Mouse (Mus musculus) spleen, adult 2 months (tissue): Measurements from ENCODE around the gene Cnot4. TPM values are rescaled to one million over a fixed set of nuclear protein-coding genes. Genes with fewer than 3 reads are reported as not detected.
"Not testable (repeated sequence)": the region's sequence is repeated elsewhere in the genome, so short reads cannot be mapped to it uniquely, and the experiment has no call there.

Experiments
- DNase-seq, 2 experiments: peaks; one replicate each; pipeline versions ENCODE4 v3.0.0 to v3.0.0-alpha.2; 2012 to 2021; ENCODE audit warnings: low spot score in 2 of 2, low read depth in 1 of 2
- H3K27ac ChIP-seq: fragments of 200-500 bp; 2 replicates; pipeline ENCODE4 v1.5.1; 2012; ENCODE audit warnings: low read length, inconsistent platforms; ENCODE audit not compliant: insufficient read depth
- H3K27me3 ChIP-seq: fragments of 200-500 bp; 2 replicates; pipeline ENCODE4 v1.6.1; 2012; ENCODE audit warnings: mild to moderate bottlenecking, moderate library complexity, low read length, inconsistent platforms; ENCODE audit not compliant: control insufficient read depth, insufficient read depth
- H3K36me3 ChIP-seq: fragments of 200-500 bp; 2 replicates; pipeline ENCODE4 v1.6.1; 2012; ENCODE audit warnings: mild to moderate bottlenecking, low read length, inconsistent platforms; ENCODE audit not compliant: control insufficient read depth, insufficient read depth
- H3K4me1 ChIP-seq: fragments of 200-500 bp; 2 replicates; pipeline ENCODE4 v1.6.1; 2011; ENCODE audit warnings: inconsistent platforms; ENCODE audit not compliant: control insufficient read depth, insufficient read depth, insufficient read length
- H3K4me3 ChIP-seq: fragments of 200-500 bp; 2 replicates; pipeline ENCODE4 v1.5.1; 2011; ENCODE audit warnings: mild to moderate bottlenecking, inconsistent platforms; ENCODE audit not compliant: insufficient read depth, insufficient read length; ENCODE audit errors: extremely low read depth
- CTCF ChIP-seq: fragments of 200-500 bp; IDR thresholded peaks from 2 replicates; pipeline ENCODE4 v1.5.1; 2011; ENCODE audit warnings: mild to moderate bottlenecking, inconsistent platforms; ENCODE audit not compliant: insufficient read depth, insufficient read length, insufficient replicate concordance; ENCODE audit errors: extremely low read depth
- POLR2A ChIP-seq: fragments of 200-500 bp; IDR thresholded peaks from 2 replicates; pipeline ENCODE4 v1.6.1; 2011; ENCODE audit warnings: low read depth, low read length, inconsistent platforms
- WGBS: fragments of 180-500 bp; shearing (Covaris S2); methylation state at CpG from one replicate; pipeline ENCODE4 v1.1.7; 2018; 5-methylcytosine and 5-hydroxymethylcytosine counted together
- polyA plus RNA-seq: library from polyadenylated mRNA; depleted of rRNA; stranded (reverse); fragments of >200 nt; gene quantifications from 2 replicates; pipeline ENCODE4 v1.2.3, GENCODE M21; 2012; rRNA removed

The Cnot4 gene
- 7.8 and 8.0 TPM in 2 replicates for polyA plus RNA-seq

GRCm38 (mm10) chr6:35133579-35134488 is at the start of gene Cnot4:
Gene Cnot4 (minus strand): TSS chr6:35133724.
- DNase-seq = peak; percentile 98 to 99
- Histone ChIP-seq H3K4me1 (no peaks in the 10 kb centered on the region; the same call in 1 of the 2 replicates), H3K27ac (peak within 1 kb of the TSS; percentile 90), H3K36me3 (no peaks in the 10 kb centered on the region), H3K4me3 (peak within 1 kb of the TSS; percentile 89), H3K27me3 (no peaks in the 10 kb centered on the region)
- WGBS = under 1% methylated on average over 55 of the region's 55 CpGs
- peak; percentile 79 for TF ChIP-seq POLR2A
- no peak for TF ChIP-seq CTCF

GRCm38 (mm10) chr6:35179299-35179698 is 45.8 kb upstream of the Cnot4 start:
- 89% methylated on average over 3 of the region's 3 CpGs for WGBS
- not testable (repeated sequence) for H3K4me1 ChIP-seq, H3K36me3 ChIP-seq, H3K4me3 ChIP-seq, DNase-seq, H3K27me3 ChIP-seq, H3K27ac ChIP-seq

DNA sequence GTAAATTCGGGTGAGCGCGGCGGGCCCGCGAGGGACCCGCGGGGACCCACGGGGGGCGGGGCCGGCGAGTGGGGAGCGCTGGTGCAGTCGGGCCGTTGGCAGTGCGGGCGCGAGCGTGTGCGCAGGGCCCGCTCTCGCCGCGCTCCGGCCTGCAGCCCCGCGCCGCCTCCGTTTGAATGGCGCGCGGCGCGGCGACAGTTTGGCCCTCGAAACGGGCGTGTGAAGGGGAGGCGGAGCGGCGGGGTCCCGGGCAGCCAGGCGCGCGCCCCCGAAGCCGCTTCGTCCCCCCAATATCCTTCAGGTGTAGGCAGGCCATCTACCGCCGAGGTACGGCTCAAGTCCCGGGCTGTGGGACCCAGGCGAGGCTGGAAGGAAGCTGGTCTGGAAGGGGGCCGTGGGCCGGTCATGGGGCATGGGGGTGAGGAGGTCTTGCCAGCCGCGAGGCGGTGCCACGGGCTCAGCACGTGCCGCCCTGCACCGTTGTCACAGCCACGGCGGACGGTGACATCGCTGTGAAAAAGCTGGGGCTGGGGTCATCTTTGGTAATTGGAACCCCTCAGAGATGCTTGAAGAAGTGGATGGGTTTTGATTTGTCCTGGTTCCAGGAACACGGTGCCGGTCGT is 44.2 kb upstream of the Cnot4 start:
- TF ChIP-seq POLR2A (no peak), CTCF (no peak)
- Histone ChIP-seq H3K27ac (peak overlapping the region; percentile 95; the same call in 1 of the 2 replicates), H3K36me3 (no peaks in the 10 kb centered on the region), H3K4me1 (peaks cover 4% of the 10 kb centered on the region; the same call in 1 of the 2 replicates), H3K27me3 (no peaks in the 10 kb centered on the region), H3K4me3 (peak overlapping the region; percentile 74)
- under 1% methylated on average over 64 of the region's 69 CpGs for WGBS
- DNase-seq = peak; percentile 21 to 38

DNA sequence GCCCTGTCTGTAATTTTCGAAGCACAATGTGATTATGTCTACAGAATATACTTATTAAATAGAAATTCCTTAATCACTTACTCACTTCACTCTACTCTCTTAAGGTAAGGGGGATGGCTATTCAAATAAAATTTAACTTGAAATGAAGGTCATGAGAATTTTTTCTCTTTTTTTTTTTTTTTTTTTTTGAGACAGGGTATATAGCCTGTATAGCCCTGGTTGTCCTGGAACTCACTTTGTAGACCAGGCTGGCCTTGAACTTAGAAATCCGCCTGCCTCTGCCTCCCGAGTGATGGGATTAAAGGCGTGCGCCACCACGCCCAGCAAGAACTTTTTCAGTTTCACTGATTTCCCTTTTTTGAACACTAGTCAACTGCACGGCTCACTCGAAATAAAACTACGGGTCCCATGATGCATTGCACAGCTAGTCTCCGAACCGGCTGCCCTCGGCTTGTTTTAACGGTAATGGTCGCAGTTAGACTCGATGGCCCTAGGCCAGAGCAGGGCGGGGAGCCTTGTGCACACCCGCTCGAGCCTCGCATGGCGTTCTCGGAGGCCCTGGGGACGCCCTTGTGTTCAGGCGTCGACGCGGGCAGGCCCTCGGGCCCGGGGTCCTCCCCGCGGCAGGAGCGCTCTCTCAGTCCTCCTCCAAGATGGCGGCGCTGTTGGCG is 43.6 kb upstream of the Cnot4 start, which contains the start of gene Nup205:
Gene Nup205, plus strand, starts transcription at position 443 of the 671 bp plus-strand sequence.
- peak within 1 kb of the TSS; percentile 74 for H3K4me3 ChIP-seq
- no peaks in the 10 kb centered on the region for H3K27me3 ChIP-seq
- peak within 1 kb of the TSS; percentile 95 for H3K27ac ChIP-seq
- H3K4me1 ChIP-seq = peaks cover 4% of the 10 kb centered on the region; the same call in 1 of the 2 replicates
- DNase-seq = peak; percentile 74 to 81
- H3K36me3 ChIP-seq = no peaks in the 10 kb centered on the region
- WGBS = 3% methylated on average over 34 of the region's 34 CpGs
- TF ChIP-seq CTCF = no peak

- 83% methylated on average over 4 of the region's 4 CpGs for WGBS
- DNase-seq = no peak
Observed at GRCm38 (mm10) chr6:35173181-35173580, 39.7 kb upstream of the Cnot4 start.

DNA sequence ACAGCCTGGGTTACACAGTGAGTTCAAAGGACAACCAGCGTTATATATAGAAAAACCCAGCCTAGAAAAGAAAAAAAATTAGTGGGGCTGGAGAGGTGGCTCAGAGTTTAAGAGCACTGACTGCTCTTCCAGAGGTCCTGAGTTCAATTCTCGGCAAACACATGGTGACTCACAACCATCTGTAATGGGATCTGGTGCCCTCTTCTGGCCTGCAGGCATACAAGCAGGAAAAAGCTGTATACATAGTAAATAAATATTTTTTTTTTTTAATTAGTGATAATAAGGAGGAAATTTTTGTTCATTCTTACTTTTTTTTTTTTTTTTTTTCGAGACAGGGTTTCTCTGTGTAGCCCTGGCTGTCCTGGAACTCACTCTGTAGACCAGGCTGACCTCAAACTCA is 38.5 kb upstream of the Cnot4 start:
- not testable (repeated sequence) for H3K36me3 ChIP-seq, H3K4me3 ChIP-seq, DNase-seq, H3K27me3 ChIP-seq, H3K27ac ChIP-seq, H3K4me1 ChIP-seq
- 73% methylated on average over 3 of the region's 3 CpGs for WGBS

More at GRCm38 (mm10) chr6:35173181-35173580, 39.7 kb upstream of the Cnot4 start:
- Histone ChIP-seq H3K36me3 (no peaks in the 10 kb centered on the region), H3K4me3 (no peak overlapping the region), H3K4me1 (peaks cover 4% of the 10 kb centered on the region; the same call in 1 of the 2 replicates), H3K27ac (no peak overlapping the region), H3K27me3 (no peaks in the 10 kb centered on the region)
- TF ChIP-seq CTCF = no peak
- TF ChIP-seq POLR2A = no peak
